Mouse (Mus musculus) CH12.LX (cell line): Measurements from ENCODE around the gene Lgr4. TPM values are rescaled to one million over a fixed set of nuclear protein-coding genes. Genes with fewer than 3 reads are reported as not detected.

Experiments
- DNase-seq: peaks from one replicate; pipeline ENCODE4 v3.0.0-alpha.2; 2013; ENCODE audit errors: extremely low read depth
- H3K27ac ChIP-seq: 2 replicates; pipeline ENCODE4 v1.5.1; 2012; ENCODE audit warnings: low read depth, mild to moderate bottlenecking, control low read depth, moderate library complexity; ENCODE audit not compliant: insufficient read depth
- H3K27me3 ChIP-seq: replicated peaks from 2 replicates; pipeline ENCODE3; 2012; ENCODE audit warnings: inconsistent platforms
- H3K36me3 ChIP-seq, 2 experiments: replicated peaks in 1 of 2; 2 replicates each; pipeline versions ENCODE3 to v1.6.1; 2012; ENCODE audit warnings: inconsistent platforms in 1 of 2, low read length in 1 of 2, mild to moderate bottlenecking in 1 of 2, mixed read lengths in 1 of 2, moderate library complexity in 1 of 2; ENCODE audit not compliant: control insufficient read depth in 1 of 2, insufficient read depth in 1 of 2
- H3K4me1 ChIP-seq, 2 experiments: 2 replicates each; pipeline ENCODE4 v1.6.1; 2012; ENCODE audit warnings: inconsistent platforms in 1 of 2, moderate library complexity in 1 of 2; ENCODE audit not compliant: insufficient read depth in 2 of 2, control insufficient read depth in 1 of 2
- H3K4me2 ChIP-seq: 2 replicates; pipeline ENCODE4 v1.6.1; 2012; ENCODE audit warnings: low read depth, mild to moderate bottlenecking, control low read depth; ENCODE audit not compliant: poor library complexity, insufficient read depth, severe bottlenecking
- H3K4me3 ChIP-seq, 3 experiments: fragments of 150-350 bp in 1 of 3; sonication (generic) in 1 of 3; replicated peaks in 1 of 3; 2 replicates each; pipeline versions ENCODE3 to v1.5.1; 2011 to 2012; ENCODE audit warnings: low read depth in 2 of 3, low read length in 2 of 3, mild to moderate bottlenecking in 2 of 3, moderate library complexity in 2 of 3, control low read depth in 1 of 3, improper control_type of control experiment in 1 of 3, inconsistent platforms in 1 of 3, mixed read lengths in 1 of 3; ENCODE audit not compliant: poor library complexity in 1 of 3
- H3K79me2 ChIP-seq: replicated peaks from 2 replicates; pipeline ENCODE4 v1.6.1; 2012; ENCODE audit warnings: mild to moderate bottlenecking, moderate library complexity; ENCODE audit not compliant: control insufficient read depth, poor library complexity, insufficient read depth, severe bottlenecking; ENCODE audit errors: extremely low read depth
- H3K9ac ChIP-seq: 2 replicates; pipeline ENCODE4 v1.6.1; 2012; ENCODE audit warnings: low read depth, mild to moderate bottlenecking, control low read depth, moderate library complexity; ENCODE audit not compliant: insufficient read depth
- H3K9me3 ChIP-seq: replicated peaks from 2 replicates; pipeline ENCODE3; 2012; ENCODE audit warnings: low read length, inconsistent platforms, mixed read lengths
- CTCF ChIP-seq, 2 experiments: IDR thresholded peaks in 1 of 2; conservative IDR thresholded peaks in 1 of 2; 2 replicates each; pipeline ENCODE4 v1.5.1; 2011 to 2012; ENCODE audit warnings: low read depth in 2 of 2, low read length in 2 of 2, improper control_type of control experiment in 1 of 2, inconsistent platforms in 1 of 2, mild to moderate bottlenecking in 1 of 2, moderate library complexity in 1 of 2
- ELF1 ChIP-seq: IDR thresholded peaks from 2 replicates; pipeline ENCODE4 v1.6.1; 2014; ENCODE audit warnings: low read depth, mild to moderate bottlenecking, inconsistent platforms, low read length, improper control_type of control experiment
- HCFC1 ChIP-seq: IDR thresholded peaks from 2 replicates; pipeline ENCODE4 v1.6.1; 2012; ENCODE audit warnings: low read depth, mild to moderate bottlenecking, inconsistent platforms, low read length, improper control_type of control experiment
- JUN ChIP-seq: IDR thresholded peaks from 2 replicates; pipeline ENCODE4 v1.6.1; 2011; ENCODE audit warnings: low read depth, mild to moderate bottlenecking, low read length, improper control_type of control experiment, moderate library complexity; ENCODE audit not compliant: insufficient read depth
- JUND ChIP-seq: conservative IDR thresholded peaks from 2 replicates; pipeline ENCODE4 v1.6.1; 2011; ENCODE audit warnings: low read depth, low read length, improper control_type of control experiment
- MAZ ChIP-seq: IDR thresholded peaks from 2 replicates; pipeline ENCODE4 v1.6.1; 2012; ENCODE audit warnings: low read depth, mild to moderate bottlenecking, inconsistent platforms, low read length, improper control_type of control experiment, moderate library complexity
- MEF2A ChIP-seq: IDR thresholded peaks from 2 replicates; pipeline ENCODE4 v1.6.1; 2014; ENCODE audit warnings: low read depth, mild to moderate bottlenecking, inconsistent platforms, low read length, improper control_type of control experiment, borderline replicate concordance
- PAX5 ChIP-seq: IDR thresholded peaks from 2 replicates; pipeline ENCODE4 v1.6.1; 2012; ENCODE audit warnings: low read length, inconsistent platforms, mixed read lengths
- POLR2A ChIP-seq: IDR thresholded peaks from 2 replicates; pipeline ENCODE4 v1.6.1; 2011; ENCODE audit warnings: low read depth, mild to moderate bottlenecking, improper control_type of control experiment, low read length
- RAD21 ChIP-seq: IDR thresholded peaks from 2 replicates; pipeline ENCODE4 v1.6.1; 2011; ENCODE audit warnings: low read depth, mild to moderate bottlenecking, low read length, improper control_type of control experiment, moderate library complexity
- SIN3A ChIP-seq: IDR thresholded peaks from 2 replicates; pipeline ENCODE4 v1.6.1; 2012; ENCODE audit warnings: low read length, improper control_type of control experiment, inconsistent platforms
- UBTF ChIP-seq: IDR thresholded peaks from 2 replicates; pipeline ENCODE4 v1.6.1; 2012; ENCODE audit warnings: low read depth, mild to moderate bottlenecking, inconsistent platforms, low read length, improper control_type of control experiment, moderate library complexity
- ZC3H11A ChIP-seq: IDR thresholded peaks from 2 replicates; pipeline ENCODE4 v1.6.1; 2012; ENCODE audit warnings: low read depth, mild to moderate bottlenecking, inconsistent platforms, low read length, improper control_type of control experiment
- dilution Hi-C: fragments of 300-500 bp; cut with MboI; formaldehyde crosslinking; loops from 2 replicates; pipeline ENCODE4 v1.14.3; 2020; ENCODE audit warnings: low sequenced_read_pairs; ENCODE audit not compliant: extremely low pct_unique_long_range_greater_than_20kb, extremely low pct_ligation_motif_present
- in situ Hi-C: fragments of 300-500 bp; cut with MboI; formaldehyde crosslinking; loops from 3 replicates; pipeline ENCODE4 v1.14.3; 2019; ENCODE audit warnings: low sequenced_read_pairs, low pct_ligation_motif_present, low pct_unique_long_range_greater_than_20kb, mixed read lengths
- polyA plus RNA-seq: library from polyadenylated mRNA; unstranded; fragments of >175 nt; gene quantifications from 2 replicates; pipeline ENCODE4 v1.2.1, GENCODE M21; 2012; ENCODE audit warnings: low read depth; ENCODE audit not compliant: insufficient read length
- total RNA-seq, 2 experiments: library from RNA; depleted of rRNA; stranded (reverse); fragments of 300-350 nt in 1 of 2; fragments of >200 nt in 1 of 2; gene quantifications; 2 replicates each; pipeline ENCODE4 v1.2.3; 2012 to 2014

Gene Lgr4
- total and polyA plus RNA-seq, 3 experiments: 6.1 to 11.4 (median 6.9) TPM

DNA sequence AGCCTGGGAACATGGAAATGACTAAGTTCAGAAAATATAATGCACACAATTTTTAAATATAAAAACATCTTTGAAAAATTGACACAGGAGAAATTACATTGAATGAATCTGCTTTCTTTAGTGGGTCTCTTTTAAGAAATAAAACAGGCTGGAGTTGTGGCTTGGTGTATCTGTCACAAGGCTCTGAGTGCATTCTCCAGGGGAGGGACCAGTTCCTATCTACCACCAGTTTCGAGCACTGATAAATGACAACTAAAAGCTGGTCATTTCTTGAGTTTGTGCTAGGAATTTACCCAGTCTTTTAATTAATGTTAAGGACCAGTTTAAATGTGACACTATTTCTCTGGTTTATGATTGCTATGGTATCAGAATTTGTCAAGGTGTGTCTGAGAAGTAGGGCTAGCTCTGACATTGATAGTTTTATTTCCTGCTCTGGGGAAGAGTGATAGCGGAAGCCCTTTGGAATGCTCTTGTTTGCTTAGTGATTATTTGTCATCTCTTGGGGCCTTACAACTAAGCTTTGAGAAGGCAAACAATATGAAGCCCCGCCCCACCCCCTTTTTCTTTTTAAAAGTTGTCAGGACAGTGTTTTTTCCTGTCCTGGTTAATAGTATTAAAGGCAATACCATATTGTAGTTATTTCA is 88.3 kb downstream of the Lgr4 start:
- H3K36me3 ChIP-seq: peaks cover 0 to 40% of the 10 kb centered on the region in 2 experiments
- no peak overlapping the region for H3K9ac ChIP-seq
- no peaks in the 10 kb centered on the region for H3K9me3 ChIP-seq
- DNase-seq: no peak
- H3K4me1 ChIP-seq: no peaks in the 10 kb centered on the region
- dilution Hi-C loops: no loop called here
- H3K27me3 ChIP-seq: no peaks in the 10 kb centered on the region
- no peak for TF ChIP-seq ELF1
- TF ChIP-seq, all 38 proteins: peak for 0
- Histone ChIP-seq H3K4me2 (no peak overlapping the region), H3K27ac (no peak overlapping the region), H3K79me2 (no peaks in the 10 kb centered on the region), H3K4me3 (no peak overlapping the region)
- in situ Hi-C loops: no loop called here

GRCm38 (mm10) chr2:110007423-110008267 is 90.2 kb downstream of the Lgr4 start:
- H3K4me2 ChIP-seq: no peak overlapping the region
- H3K4me1 ChIP-seq: no peaks in the 10 kb centered on the region
- no peaks in the 10 kb centered on the region for H3K79me2 ChIP-seq
- dilution Hi-C loops: no loop called here
- DNase-seq: no peak
- H3K27ac ChIP-seq: no peak overlapping the region
- peaks cover 0 to 45% of the 10 kb centered on the region in 2 experiments for H3K36me3 ChIP-seq
- no peak overlapping the region for H3K4me3 ChIP-seq
- in situ Hi-C loops: no loop called here
- H3K27me3 ChIP-seq: no peaks in the 10 kb centered on the region
- H3K9me3 ChIP-seq: no peaks in the 10 kb centered on the region
- no peak for TF ChIP-seq PAX5
- TF ChIP-seq SIN3A: no peak
- TF ChIP-seq UBTF: no peak
- TF ChIP-seq RAD21: no peak
- no peak for TF ChIP-seq HCFC1
- no peak for TF ChIP-seq JUND
- no peak for TF ChIP-seq ZC3H11A
- TF ChIP-seq CTCF (conservative IDR thresholded peaks at IDR 0.05 in 1 of 2, IDR thresholded peaks at IDR 0.05 in 1 of 2; ENCODE audit: low read depth in 2 of 2, low read length in 2 of 2): no peak
- no peak overlapping the region for H3K9ac ChIP-seq

GRCm38 (mm10) chr2:110009449-110009848 is 92.0 kb downstream of the Lgr4 start:
- no peak for DNase-seq
- in situ Hi-C loops: no loop called here

More at GRCm38 (mm10) chr2:110009449-110009848, 92.0 kb downstream of the Lgr4 start:
- H3K79me2 ChIP-seq: no peaks in the 10 kb centered on the region
- H3K27ac ChIP-seq: no peak overlapping the region
- no peak overlapping the region for H3K4me2 ChIP-seq
- dilution Hi-C loops: no loop called here
- H3K36me3 ChIP-seq: peaks cover 0 to 47% of the 10 kb centered on the region in 2 experiments
- no peak overlapping the region for H3K9ac ChIP-seq
- TF ChIP-seq POLR2A: no peak
- no peak for TF ChIP-seq RAD21
- no peak for TF ChIP-seq MEF2A
- TF ChIP-seq MAZ: no peak
- no peak for TF ChIP-seq JUN
- no peaks in the 10 kb centered on the region for H3K4me1 ChIP-seq
- H3K4me3 ChIP-seq: no peak overlapping the region
- H3K9me3 ChIP-seq: no peaks in the 10 kb centered on the region
- H3K27me3 ChIP-seq: no peaks in the 10 kb centered on the region
